Mouse (Mus musculus) forebrain, embryonic 10.5 days (tissue): ENCODE data around the gene Khdc4. TPM values are rescaled to one million over a fixed set of nuclear protein-coding genes. Genes with fewer than 3 reads are reported as not detected.
A peak's percentile ranks its signal among the peaks of the same experiment; 100 is the strongest.
"Not testable (repeated sequence)": the region's sequence is repeated elsewhere in the genome, so short reads cannot be mapped to it uniquely, and the experiment has no call there.

Experiments
- DNase-seq: peaks from one replicate; pipeline ENCODE4 v3.0.0-alpha.2; 2017; ENCODE audit warnings: low spot score; ENCODE audit errors: extremely low spot score
- H3K27ac ChIP-seq: fragments of 300-500 bp; sonication (generic); 2 replicates; pipeline ENCODE4 v1.5.1; 2016; ENCODE audit warnings: mild to moderate bottlenecking
- H3K27me3 ChIP-seq: fragments of 300-500 bp; sonication (generic); 2 replicates; pipeline ENCODE4 v1.6.1; 2016; ENCODE audit warnings: mild to moderate bottlenecking; ENCODE audit not compliant: poor library complexity, severe bottlenecking
- H3K36me3 ChIP-seq: fragments of 300-500 bp; sonication (generic); replicated peaks from 2 replicates; pipeline ENCODE4 v1.6.1; 2016; ENCODE audit warnings: mild to moderate bottlenecking, moderate library complexity
- H3K4me1 ChIP-seq: fragments of 300-500 bp; sonication (generic); 2 replicates; pipeline ENCODE4 v1.6.1; 2016
- H3K4me3 ChIP-seq: fragments of 300-500 bp; sonication (generic); 2 replicates; pipeline ENCODE4 v1.5.1; 2016; ENCODE audit warnings: mild to moderate bottlenecking, moderate library complexity
- H3K9me3 ChIP-seq: fragments of 300-500 bp; sonication (generic); 2 replicates; pipeline ENCODE4 v1.6.1; 2016; ENCODE audit warnings: mild to moderate bottlenecking, moderate library complexity
- WGBS: fragments of 180-500 bp; shearing (Covaris S2); methylation state at CpG from one replicate; pipeline ENCODE4 v1.1.7; 2016; 5-methylcytosine and 5-hydroxymethylcytosine counted together
- polyA plus RNA-seq: library from polyadenylated mRNA; unstranded; fragments of >200 nt; fragmentation: Nextera tagmentation; extraction: Ambion mirVana; gene quantifications from 2 replicates; pipeline ENCODE4 v1.2.1, GENCODE M21; 2016

Gene Khdc4
- polyA plus RNA-seq, 1 experiment from 2014 or later: 86.3 TPM

DNA sequence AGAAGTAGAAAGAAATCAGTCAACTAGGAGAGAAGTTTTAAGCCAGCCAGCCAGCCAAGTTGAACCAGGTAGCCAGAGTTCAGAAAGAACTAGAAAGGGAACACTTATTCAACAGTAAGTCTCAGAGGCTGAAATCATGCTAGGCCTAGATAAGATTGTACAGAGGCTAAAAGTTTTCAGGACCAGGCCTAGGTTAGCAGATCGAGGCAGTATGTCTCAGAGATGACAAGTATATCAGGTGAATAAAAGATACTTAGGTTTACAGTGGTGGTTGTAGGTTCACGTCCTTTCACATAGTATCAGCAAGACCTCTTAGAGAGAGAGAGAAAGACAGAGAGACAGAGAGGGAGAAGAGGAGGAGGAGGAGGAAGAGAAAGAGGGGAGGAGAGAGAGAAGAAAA is 1.8 kb upstream of the Khdc4 start:
- no peak overlapping the region for H3K27ac ChIP-seq
- WGBS: 84% methylated on average over 2 of the region's 2 CpGs
- H3K36me3 ChIP-seq: peaks cover 23% of the 10 kb centered on the region
- no peaks in the 10 kb centered on the region for H3K9me3 ChIP-seq
- no peak for DNase-seq
- H3K4me3 ChIP-seq: no peak overlapping the region
- H3K4me1 ChIP-seq: peaks cover 21% of the 10 kb centered on the region
- H3K27me3 ChIP-seq: no peaks in the 10 kb centered on the region

DNA sequence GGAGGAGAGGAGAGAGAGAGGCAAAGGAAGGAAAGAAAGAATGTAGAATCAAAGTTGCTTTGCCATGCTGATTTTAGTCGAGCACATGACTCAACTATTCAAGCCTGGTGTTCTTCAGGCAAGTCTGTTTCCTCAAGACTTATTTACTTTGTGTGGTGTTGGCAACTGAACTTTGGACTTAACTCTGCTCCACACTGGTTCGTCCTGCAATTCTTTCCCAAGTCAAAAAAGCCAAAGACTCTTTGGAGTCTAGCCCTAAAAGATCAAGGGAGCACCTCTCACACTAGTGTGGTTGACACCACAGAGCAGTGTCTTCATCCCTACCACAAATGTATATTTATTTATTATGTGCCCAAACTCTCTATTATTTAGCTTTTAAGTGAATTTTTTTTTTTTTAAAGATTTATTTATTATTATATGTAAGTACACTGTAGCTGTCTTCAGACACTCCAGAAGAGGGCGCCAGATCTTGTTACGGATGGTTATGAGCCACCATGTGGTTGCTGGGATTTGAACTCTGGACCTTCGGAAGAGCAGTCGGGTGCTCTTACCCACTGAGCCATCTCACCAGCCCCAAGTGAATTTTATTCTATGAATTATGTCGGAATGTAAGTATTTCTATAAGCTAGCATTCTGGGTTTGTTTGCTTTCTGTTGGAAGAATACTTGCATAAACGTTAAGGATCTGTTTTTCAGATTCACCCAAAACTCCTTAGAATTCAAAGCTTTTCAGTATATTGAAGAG is 1.2 kb upstream of the Khdc4 start:
- Histone ChIP-seq H3K9me3 (no peaks in the 10 kb centered on the region), H3K27ac (peak overlapping the region; percentile 99), H3K36me3 (peaks cover 29% of the 10 kb centered on the region), H3K27me3 (no peaks in the 10 kb centered on the region), H3K4me3 (peak overlapping the region; percentile 90), H3K4me1 (peaks cover 21% of the 10 kb centered on the region)
- no peak for DNase-seq
- WGBS: 66% methylated on average over 8 of the region's 8 CpGs

- Histone ChIP-seq H3K27ac (peak overlapping the region; percentile 99), H3K9me3 (no peaks in the 10 kb centered on the region), H3K4me3 (peak overlapping the region; percentile 90), H3K36me3 (peaks cover 45% of the 10 kb centered on the region), H3K4me1 (peaks cover 21% of the 10 kb centered on the region), H3K27me3 (no peaks in the 10 kb centered on the region)
- no peak for DNase-seq
- 0% methylated on average over 45 of the region's 45 CpGs for WGBS
These were observed 402 bp downstream of the Khdc4 start for GRCm38 (mm10) chr3:88685958-88686451.

- peak overlapping the region; percentile 90 for H3K4me3 ChIP-seq
- peaks cover 54% of the 10 kb centered on the region for H3K36me3 ChIP-seq
- DNase-seq: no peak
- no peaks in the 10 kb centered on the region for H3K9me3 ChIP-seq
- 71% methylated on average over 13 of the region's 13 CpGs for WGBS
- peaks cover 21% of the 10 kb centered on the region for H3K4me1 ChIP-seq
- H3K27ac ChIP-seq: peak overlapping the region; percentile 99
- no peaks in the 10 kb centered on the region for H3K27me3 ChIP-seq
These were observed 1.4 kb downstream of the Khdc4 start for GRCm38 (mm10) chr3:88686734-88687611.

DNA sequence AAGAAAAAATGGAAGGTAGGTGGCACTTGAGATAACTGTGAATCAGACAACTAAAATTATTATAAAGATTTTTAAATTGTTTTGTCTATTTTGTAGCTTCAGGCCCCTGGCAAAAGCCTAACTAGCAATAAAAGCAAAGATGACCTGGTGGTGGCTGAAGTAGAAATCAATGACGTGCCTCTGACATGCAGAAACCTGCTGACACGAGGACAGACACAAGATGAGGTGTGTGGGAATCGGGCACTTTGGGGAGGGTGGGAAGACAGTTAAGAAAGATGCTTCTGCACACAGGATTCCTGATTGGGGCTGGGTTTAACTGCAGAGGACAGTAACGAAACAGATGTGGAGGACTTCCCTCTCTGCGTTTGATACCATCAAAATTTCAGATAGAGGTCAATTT is 3.5 kb downstream of the Khdc4 start:
- Histone ChIP-seq H3K9me3 (no peaks in the 10 kb centered on the region), H3K36me3 (peaks cover 75% of the 10 kb centered on the region)
- WGBS: 92% methylated on average over 5 of the region's 5 CpGs

DNA sequence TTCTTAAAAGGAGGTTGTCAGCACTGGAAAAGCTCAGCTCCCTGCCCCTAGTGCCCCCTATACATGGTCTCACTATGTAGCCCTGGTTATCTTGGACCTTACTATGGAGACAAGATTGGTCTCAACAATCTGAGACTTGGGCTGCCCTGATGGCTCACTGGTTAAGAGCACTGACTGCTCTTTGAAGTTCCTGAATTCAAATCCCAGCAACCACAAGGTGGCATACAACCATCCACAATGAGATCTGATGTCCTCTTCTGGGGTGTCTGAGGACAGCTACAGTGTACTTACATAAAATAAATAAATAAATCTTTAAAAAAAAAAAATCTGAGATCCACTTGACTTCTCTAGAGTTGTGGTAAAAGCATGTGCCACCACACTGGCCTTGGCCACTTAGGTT is 9.9 kb downstream of the Khdc4 start:
- H3K36me3 ChIP-seq: peaks cover 100% of the 10 kb centered on the region
- H3K4me3 ChIP-seq: no peak overlapping the region
- DNase-seq: no peak

More for the DNA sequence above, 3.5 kb downstream of the Khdc4 start:
- no peak overlapping the region for H3K27ac ChIP-seq
- no peaks in the 10 kb centered on the region for H3K27me3 ChIP-seq
- H3K4me3 ChIP-seq: no peak overlapping the region
- DNase-seq: no peak
- peaks cover 21% of the 10 kb centered on the region for H3K4me1 ChIP-seq

DNA sequence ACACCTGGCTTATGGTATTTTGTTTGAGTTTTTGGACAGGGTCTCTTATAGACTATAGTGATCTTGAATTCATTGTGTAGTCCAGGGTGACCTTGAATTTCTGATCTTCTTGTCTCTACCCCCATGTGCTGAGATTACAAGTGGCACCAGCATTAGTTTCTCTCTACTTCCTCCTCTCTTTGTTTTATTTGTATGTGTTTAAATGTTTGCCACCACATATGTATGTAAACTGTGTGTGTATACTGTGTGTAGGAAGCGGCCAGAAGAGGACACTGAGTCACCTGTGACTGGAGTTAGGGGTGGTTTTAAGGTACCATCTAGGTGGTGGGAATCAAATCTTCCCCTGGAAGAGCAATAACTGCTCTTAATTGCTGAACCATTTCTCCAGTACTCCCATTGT is 12.4 kb downstream of the Khdc4 start:
- DNase-seq: no peak
- whole genome bisulfite sequencing: 97% methylated on average over 1 of the region's 1 CpGs
- Histone ChIP-seq H3K4me3 (no peak overlapping the region), H3K27me3 (no peaks in the 10 kb centered on the region), H3K9me3 (no peaks in the 10 kb centered on the region), H3K36me3 (peaks cover 99% of the 10 kb centered on the region), H3K4me1 (no peaks in the 10 kb centered on the region), H3K27ac (no peak overlapping the region)

More for the DNA sequence above, 9.9 kb downstream of the Khdc4 start:
- no peak overlapping the region for H3K27ac ChIP-seq
- no peaks in the 10 kb centered on the region for H3K27me3 ChIP-seq
- no peaks in the 10 kb centered on the region for H3K4me1 ChIP-seq
- H3K9me3 ChIP-seq: no peaks in the 10 kb centered on the region

DNA sequence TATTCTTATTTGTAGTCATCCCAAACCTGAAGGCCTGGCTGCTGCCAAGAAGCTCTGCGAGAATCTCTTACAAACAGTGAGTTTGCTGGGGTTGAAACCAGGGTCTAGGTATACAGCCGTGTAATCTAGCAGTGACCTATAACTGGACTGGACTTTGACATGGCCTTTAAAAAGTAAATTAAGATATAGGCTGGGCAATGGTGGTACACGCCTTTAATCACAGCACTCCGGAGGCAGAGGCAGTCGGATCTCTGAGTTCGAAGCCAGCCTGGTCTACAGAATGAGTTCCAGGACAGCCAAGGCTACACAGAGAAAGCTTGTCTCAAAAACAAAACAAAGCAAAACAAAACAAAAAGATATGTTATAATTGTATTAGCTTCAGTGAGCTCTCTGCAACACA is 13.2 kb downstream of the Khdc4 start:
- Histone ChIP-seq H3K36me3 (peaks cover 99% of the 10 kb centered on the region), H3K27me3 (no peaks in the 10 kb centered on the region), H3K4me3 (no peak overlapping the region), H3K27ac (no peak overlapping the region), H3K4me1 (no peaks in the 10 kb centered on the region), H3K9me3 (no peaks in the 10 kb centered on the region)
- 96% methylated on average over 6 of the region's 6 CpGs for WGBS
- DNase-seq: no peak

DNA sequence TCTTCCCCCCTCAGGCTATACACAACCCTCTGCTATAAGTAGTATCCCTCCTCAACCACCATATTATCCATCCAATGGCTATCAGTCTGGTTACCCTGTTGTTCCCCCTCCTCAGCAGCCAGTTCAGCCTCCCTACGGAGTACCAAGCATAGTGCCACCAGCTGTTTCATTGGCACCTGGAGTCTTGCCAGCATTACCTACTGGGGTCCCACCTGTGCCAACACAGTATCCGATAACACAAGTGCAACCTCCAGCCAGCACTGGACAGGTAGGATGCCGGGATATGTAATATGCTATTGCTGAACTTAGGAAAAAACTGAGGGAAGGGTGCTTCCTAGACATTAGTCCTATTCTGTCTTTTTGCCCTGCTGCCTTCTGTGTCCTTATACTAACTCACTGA is 14.6 kb downstream of the Khdc4 start:
- Histone ChIP-seq H3K36me3 (peaks cover 99% of the 10 kb centered on the region), H3K27me3 (no peaks in the 10 kb centered on the region), H3K9me3 (no peaks in the 10 kb centered on the region), H3K27ac (no peak overlapping the region), H3K4me1 (no peaks in the 10 kb centered on the region), H3K4me3 (no peak overlapping the region)
- WGBS: 97% methylated on average over 3 of the region's 3 CpGs
- no peak for DNase-seq

DNA sequence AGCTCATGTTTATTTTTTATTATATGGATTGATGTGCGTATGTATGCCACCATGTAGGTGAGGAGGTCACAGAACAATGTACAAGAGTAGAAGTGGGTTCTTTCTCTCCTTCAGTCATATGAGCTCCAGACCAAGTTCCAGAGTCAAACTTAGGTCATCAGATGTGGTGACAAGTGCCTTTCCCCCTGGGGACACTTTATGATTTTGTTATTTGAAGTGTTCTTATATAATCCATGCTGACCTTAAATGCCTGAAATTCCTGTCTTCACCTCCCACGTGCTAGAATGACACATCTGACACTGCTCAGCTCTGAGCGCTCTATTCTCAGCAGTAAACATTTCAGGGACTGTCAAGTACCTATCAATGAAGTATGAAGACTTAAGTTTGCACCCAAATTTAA is 15.6 kb downstream of the Khdc4 start:
- peaks cover 99% of the 10 kb centered on the region for H3K36me3 ChIP-seq
- H3K27ac ChIP-seq: no peak overlapping the region
- H3K4me3 ChIP-seq: no peak overlapping the region
- H3K9me3 ChIP-seq: no peaks in the 10 kb centered on the region
- DNase-seq: no peak
- 90% methylated on average over 3 of the region's 3 CpGs for WGBS
- H3K27me3 ChIP-seq: no peaks in the 10 kb centered on the region
- no peaks in the 10 kb centered on the region for H3K4me1 ChIP-seq

GRCm38 (mm10) chr3:88713709-88714108 is 28.1 kb downstream of the Khdc4 start:
- Histone ChIP-seq H3K27ac (no peak overlapping the region), H3K27me3 (no peaks in the 10 kb centered on the region), H3K4me3 (no peak overlapping the region), H3K9me3 (no peaks in the 10 kb centered on the region), H3K4me1 (peaks cover 20% of the 10 kb centered on the region), H3K36me3 (peaks cover 69% of the 10 kb centered on the region)
- 93% methylated on average over 4 of the region's 4 CpGs for WGBS
- no peak for DNase-seq

- Histone ChIP-seq H3K4me3 (no peak overlapping the region), H3K9me3 (no peaks in the 10 kb centered on the region), H3K36me3 (peaks cover 69% of the 10 kb centered on the region), H3K27ac (no peak overlapping the region), H3K27me3 (no peaks in the 10 kb centered on the region), H3K4me1 (peaks cover 25% of the 10 kb centered on the region)
- no peak for DNase-seq
- WGBS: 81% methylated on average over 2 of the region's 2 CpGs
These were observed 29.1 kb downstream of the Khdc4 start for GRCm38 (mm10) chr3:88714725-88715124.

DNA sequence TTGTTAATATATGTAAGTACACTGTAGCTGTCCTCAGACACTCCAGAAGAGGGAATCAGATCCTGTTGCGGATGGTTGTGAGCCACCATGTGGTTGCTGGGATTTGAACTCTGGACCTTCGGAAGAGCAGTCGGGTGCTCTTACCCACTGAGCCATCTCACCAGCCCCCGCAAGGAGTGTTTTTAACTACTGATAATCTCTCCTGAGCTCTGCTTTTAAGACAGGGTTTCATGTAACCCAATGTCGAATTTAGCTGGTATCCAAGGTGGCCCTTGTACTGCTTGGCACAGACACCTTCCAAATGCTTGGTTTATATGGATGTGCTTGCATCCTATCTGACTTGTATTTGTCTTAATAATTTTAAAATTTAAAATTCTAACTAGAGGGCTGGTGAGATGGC is 30.1 kb downstream of the Khdc4 start:
- not testable (repeated sequence) for DNase-seq, H3K9me3 ChIP-seq, H3K27me3 ChIP-seq, H3K4me3 ChIP-seq, H3K27ac ChIP-seq
- peaks cover 69% of the 10 kb centered on the region for H3K36me3 ChIP-seq
- peaks cover 25% of the 10 kb centered on the region for H3K4me1 ChIP-seq
- WGBS: 93% methylated on average over 5 of the region's 5 CpGs
